Mouse (Mus musculus): Measurements from ENCODE around the gene Rnaset2a.
"Not testable (repeated sequence)": the region's sequence is repeated elsewhere in the genome, so short reads cannot be mapped to it uniquely, and the experiment has no call there.

Gene Rnaset2a

GRCm38 (mm10) chr17:8147439-8148316 is at the start of gene Rnaset2a, which contains the start of gene Gm49673:
TSS of gene Rnaset2a (minus strand) at chr17:8148097.
TSS of gene Gm49673 (minus strand) at chr17:8147788.
- peak; percentile 48 for DNase-seq

DNA sequence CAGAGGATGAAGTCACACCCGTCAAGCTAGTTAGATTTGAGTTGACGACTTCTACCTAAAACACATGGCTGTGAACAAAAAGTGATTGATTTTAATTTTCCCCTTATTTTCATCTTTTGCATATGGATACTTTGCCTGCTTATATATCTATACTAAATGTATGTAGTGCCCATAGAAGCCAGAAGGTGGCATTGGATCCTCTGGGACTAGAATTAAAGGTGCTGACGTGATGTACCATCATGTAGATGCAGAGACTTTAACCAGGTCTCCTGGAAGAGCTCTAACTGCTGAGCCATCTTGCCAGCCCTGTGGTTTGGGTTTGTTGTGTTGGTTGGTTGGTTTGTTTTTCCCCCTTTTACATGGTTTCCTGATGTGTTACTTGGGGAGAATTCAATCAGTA is 49.8 kb upstream of the Rnaset2a start:
- DNase-seq = no peak

DNA sequence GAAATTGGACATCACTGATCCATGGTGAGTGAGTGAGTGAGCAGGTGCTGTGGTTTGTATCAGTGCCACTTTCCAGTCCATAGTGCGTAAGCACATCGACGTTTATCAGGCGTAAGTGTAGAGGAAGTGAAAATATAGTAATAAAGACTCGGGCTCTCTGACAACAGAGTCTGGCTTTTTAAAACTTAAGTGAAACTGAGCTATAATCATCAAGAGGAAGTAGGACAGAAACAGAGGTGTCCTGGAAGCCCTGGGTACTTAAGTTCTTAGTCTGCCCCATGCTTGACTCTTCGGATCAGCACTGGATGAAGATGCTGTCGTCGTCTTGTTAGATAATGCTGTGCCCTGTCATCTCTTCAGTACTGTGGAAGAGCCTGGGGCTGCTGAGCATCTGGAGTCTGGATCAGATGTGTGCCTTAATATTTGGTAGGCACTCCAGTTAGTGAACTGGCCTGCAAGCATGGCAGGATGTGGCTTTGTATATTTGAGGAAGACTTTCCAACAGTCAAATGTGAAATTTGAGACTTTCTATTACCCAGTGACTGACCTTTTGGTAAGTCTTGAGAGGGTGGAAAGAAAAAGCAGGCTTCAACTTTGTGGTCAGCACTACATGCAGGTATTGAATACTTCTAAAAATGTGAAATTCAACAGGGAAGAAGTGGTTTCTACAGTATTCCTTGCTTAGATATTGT is 47.9 kb upstream of the Rnaset2a start:
- no peak for DNase-seq

DNA sequence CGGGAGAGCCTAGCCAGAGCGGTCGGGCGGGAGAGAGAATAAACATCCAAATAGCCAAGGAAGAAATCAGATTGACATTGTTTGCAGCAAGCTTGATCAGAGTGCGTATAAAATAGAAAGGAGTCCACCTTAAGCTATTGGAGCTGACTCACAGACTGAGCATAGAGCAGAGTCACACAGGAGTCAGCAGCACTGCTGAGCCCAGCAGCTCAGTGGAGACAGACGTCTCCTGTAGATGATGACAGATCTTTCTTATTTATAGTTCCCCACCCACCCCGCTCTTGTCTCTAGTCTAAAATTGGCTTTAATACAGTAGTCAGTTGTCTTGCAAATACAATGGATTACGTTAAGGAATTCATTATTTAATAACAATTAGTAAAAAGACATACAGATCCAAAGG is 45.8 kb upstream of the Rnaset2a start:
- no peak for DNase-seq

- DNase-seq = no peak
Observed at GRCm38 (mm10) chr17:8184217-8184616, 36.3 kb upstream of the Rnaset2a start.

DNA sequence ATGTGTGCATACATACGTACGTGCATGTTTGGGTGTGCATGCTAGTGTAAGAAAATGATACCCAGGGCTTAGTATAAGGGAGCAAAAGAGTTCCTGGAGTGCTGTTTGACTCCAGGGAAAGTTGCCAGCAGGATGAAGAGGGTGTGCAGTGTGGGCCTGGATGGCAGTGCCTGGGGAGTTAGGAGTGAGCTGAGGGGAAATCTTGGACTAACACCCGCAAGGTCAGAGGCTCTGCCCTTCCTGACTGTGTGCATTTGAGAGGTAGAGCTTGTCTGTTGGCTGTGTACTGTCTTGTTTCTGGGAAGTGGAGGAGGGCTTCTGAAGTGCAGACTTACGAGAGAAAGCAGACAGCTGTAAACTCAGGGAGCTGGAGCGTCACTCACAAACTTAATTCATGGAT is 35.9 kb upstream of the Rnaset2a start:
- DNase-seq = no peak

- no peak for DNase-seq
Observed at GRCm38 (mm10) chr17:8177090-8177489, 29.2 kb upstream of the Rnaset2a start.

DNA sequence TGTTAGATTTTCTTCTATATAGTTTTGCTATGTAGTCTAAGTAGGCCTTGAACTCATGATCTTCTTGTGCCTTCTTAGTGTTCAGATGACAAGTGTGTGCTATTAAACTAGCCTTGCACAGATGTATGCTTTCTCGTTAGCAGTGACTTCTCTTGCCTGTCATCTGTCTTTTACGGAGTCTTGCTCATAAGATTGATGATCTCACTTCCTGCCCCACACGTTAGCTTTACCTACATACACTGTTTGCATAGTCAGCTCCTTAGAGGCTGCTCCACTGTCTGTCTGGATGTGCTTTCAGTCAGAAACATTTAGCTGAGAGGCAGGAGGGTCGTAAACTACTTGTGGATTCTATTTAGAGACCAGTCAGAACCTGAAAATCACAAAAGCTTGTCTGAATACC is 23.2 kb upstream of the Rnaset2a start:
- no peak for DNase-seq

DNA sequence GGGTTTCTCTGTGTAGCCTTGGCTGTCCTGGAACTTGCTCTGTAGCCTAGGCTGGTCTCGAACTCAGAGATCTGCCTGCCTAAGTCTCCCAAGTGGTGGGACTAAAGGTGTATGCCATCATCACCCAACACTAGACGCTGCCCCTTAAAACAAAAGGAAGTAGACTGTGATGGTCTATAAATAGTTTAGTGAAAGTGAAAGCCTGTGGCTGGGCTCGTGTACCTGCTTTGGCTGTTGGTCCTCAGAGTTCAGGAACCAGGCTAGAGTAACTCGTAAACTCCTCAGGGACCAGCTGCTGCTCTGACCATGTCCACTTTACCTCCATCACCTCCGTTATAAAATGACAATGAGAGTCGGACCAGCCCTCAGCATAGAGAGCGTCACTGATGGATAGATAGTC is 22.4 kb upstream of the Rnaset2a start:
- no peak for DNase-seq

DNA sequence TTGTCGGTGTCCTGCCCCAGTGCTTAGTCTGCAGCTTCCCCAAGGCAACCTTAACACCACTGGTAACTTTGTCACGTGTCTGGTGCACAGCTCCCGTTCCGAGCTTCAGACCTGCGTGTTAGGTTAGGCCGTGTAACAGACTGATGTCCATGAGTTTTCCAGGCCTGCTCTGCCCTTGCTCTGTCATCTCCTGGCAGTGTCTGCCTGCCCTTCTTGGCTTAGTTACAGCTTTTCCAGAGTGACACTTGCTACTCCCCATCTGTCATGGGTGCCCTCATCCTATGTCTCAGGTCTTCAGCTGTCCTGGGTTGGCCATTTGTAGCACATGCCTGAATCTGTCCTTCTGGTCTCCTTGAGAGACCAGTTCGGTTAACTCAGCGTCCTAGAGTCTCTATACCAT is 19.5 kb upstream of the Rnaset2a start:
- DNase-seq = peak; percentile 62

GRCm38 (mm10) chr17:8166454-8166853 is 18.6 kb upstream of the Rnaset2a start:
- DNase-seq = not testable (repeated sequence)

GRCm38 (mm10) chr17:8165977-8166376 is 18.1 kb upstream of the Rnaset2a start:
- DNase-seq = not testable (repeated sequence)

GRCm38 (mm10) chr17:8165608-8165945 is 17.7 kb upstream of the Rnaset2a start:
- peak; percentile 68 for DNase-seq

DNA sequence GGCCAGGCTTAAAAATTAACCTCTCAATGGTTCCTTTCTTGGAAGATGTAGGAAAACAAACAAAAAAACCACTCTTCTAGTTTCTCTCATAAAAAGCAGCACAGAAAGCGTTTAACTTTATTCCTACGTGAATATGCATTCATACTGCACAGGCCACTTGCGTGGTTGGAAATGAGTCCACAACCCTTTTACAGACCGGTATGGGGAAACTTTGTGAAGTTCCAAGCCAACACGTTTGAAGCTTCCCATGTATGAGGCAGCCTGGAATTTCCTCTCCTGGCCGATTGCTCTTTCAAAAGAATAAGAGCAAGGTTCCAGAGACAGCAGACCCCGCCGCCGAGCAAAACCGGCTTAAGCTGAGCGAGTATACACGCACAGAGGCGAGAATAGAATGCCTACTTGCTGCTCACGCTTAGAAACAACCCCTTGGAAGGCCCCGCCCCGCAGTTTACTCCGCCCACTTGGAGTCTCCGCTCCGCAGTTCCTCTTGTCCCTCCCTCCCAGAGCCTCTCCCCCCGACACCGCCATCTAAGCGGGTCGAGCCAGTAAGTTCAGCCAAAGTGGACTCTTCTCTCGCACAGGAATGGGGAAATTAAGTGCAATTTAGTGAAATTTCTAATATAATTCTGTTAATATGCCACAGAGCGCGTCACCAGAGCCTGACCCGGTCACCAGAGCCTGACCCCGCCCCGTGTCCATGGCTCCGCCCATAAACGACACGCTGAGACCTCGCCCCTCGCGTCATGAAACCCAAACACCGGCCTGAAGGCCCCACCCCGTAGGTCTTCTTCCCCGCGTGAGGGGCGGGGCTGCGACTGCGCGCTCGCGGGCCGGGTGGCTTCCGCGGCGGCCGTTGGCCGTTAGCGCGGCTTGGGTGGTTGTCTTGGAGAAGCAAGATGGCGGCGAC is 17.1 kb upstream of the Rnaset2a start, which contains the start of gene Fgfr1op:
TSS of gene Fgfr1op (plus strand) at position 801 of the 907 bp plus-strand sequence.
- DNase-seq = peak; percentile 76

GRCm38 (mm10) chr17:8160969-8161368 is 13.1 kb upstream of the Rnaset2a start:
- DNase-seq = not testable (repeated sequence)

GRCm38 (mm10) chr17:8158627-8159026 is 10.7 kb upstream of the Rnaset2a start:
- not testable (repeated sequence) for DNase-seq

- DNase-seq = not testable (repeated sequence)
Observed at GRCm38 (mm10) chr17:8155982-8156381, 8.1 kb upstream of the Rnaset2a start.

DNA sequence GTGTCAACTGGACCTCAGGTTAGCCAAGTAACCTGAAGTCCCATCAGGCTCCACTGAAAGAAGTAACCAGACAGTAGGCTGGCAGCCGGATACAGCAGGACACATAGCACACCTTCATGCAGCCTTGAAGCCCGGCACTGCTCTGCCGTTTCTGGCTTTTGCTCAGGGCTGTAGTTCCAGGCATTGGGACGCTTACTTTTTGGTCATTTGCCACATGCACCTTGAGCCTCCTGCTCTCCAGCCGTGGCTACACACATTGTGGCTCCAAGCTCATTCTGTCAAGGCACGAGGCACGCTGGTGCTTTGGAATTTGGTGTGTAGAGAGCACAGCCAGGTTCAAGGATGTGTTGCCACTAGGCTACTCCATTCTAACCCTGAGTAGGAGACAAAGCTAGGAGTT is 7.1 kb upstream of the Rnaset2a start:
- DNase-seq = not testable (repeated sequence)

GRCm38 (mm10) chr17:8146931-8147330 is 966 bp downstream of the Rnaset2a start:
- DNase-seq = not testable (repeated sequence)

DNA sequence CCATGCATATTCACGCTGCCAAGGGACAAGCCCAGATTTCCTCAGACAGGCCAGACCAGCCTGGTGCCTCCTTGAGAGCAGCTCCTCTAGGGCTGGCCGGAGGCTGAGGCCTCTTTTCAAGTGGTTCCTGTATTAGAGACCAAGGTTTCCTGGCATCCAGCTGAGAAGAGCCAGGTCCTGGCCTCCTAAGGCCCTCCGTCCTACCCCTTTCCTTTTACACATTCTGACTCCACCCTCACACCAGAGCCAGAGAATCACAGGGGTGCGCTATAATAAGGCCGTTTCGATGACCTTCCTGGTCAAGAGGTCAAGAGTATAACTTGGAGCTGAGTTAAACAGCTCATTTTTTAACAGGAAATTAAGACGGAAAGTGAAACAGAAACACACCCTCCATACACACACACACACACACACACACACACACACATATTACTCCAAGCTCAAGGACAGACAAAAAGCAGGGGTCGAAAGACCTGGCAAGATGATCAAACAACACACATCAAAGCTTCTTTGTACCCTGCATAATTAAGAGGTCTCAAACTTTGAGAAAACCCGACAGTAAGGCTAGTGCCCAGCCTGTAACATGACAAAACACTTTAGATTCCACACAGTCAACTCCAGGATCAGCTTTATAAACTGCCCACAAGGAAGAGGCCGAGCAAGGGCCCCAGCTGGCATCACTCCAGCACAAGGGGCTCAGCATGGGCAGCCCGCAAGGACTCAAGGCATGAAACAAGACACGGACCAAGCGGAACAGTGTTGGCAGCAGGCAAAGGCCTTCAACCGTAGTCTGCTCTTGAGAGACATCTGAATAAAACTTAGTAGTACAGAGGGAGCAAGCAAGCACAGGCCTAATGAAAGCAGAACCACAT is 3.9 kb downstream of the Rnaset2a start:
- not testable (repeated sequence) for DNase-seq

- not testable (repeated sequence) for DNase-seq
Observed at GRCm38 (mm10) chr17:8140210-8140609, 7.7 kb downstream of the Rnaset2a start.

DNA sequence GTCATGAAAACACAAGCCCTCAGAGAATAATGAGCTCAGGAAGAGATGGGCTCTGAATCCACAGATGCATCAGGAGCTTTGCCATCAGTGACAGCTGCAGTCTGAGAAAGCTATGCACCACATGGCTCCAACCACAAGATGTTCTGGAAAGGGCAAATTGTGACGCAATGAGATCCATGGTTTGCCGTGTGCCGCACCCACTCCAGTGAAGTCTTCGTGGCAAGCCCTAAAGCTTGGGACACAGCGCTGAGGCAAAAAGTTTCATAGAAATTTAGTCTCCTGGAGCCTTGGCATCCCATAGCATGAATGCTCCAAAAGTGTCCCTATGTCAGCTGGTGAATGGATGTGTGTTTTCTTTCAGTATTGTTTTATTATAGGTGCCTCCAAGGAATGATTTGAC is 9.8 kb downstream of the Rnaset2a start:
- not testable (repeated sequence) for DNase-seq

All from cerebellum, adult 11-12 months (tissue).